Mouse (Mus musculus) splenic B cell, adult 2 months (primary cell): Measurements from ENCODE around the gene Edc4.
A peak's percentile ranks its signal among the peaks of the same experiment; 100 is the strongest.
"Not testable (repeated sequence)": the region's sequence is repeated elsewhere in the genome, so short reads cannot be mapped to it uniquely, and the experiment has no call there.

Experiments
- DNase-seq: peaks from one replicate; pipeline ENCODE4 v3.0.0-alpha.2; 2011; ENCODE audit warnings: low read depth, low spot score
- H3K27me3 ChIP-seq: 2 replicates; pipeline ENCODE4 v1.6.1; 2012; ENCODE audit warnings: mild to moderate bottlenecking, low read length, moderate library complexity, mixed read lengths; ENCODE audit not compliant: control insufficient read depth, poor library complexity, insufficient read depth, severe bottlenecking
- H3K36me3 ChIP-seq: 2 replicates; pipeline ENCODE4 v1.6.1; 2012; ENCODE audit warnings: mild to moderate bottlenecking, low read length, moderate library complexity, mixed read lengths; ENCODE audit not compliant: control insufficient read depth, poor library complexity, insufficient read depth, severe bottlenecking

Gene Edc4

GRCm38 (mm10) chr8:105880754-105881520, at the start of gene Edc4:
Gene Edc4, plus strand, starts transcription at chr8:105880881.
- peaks cover 7% of the 10 kb centered on the region for H3K36me3 ChIP-seq

DNA sequence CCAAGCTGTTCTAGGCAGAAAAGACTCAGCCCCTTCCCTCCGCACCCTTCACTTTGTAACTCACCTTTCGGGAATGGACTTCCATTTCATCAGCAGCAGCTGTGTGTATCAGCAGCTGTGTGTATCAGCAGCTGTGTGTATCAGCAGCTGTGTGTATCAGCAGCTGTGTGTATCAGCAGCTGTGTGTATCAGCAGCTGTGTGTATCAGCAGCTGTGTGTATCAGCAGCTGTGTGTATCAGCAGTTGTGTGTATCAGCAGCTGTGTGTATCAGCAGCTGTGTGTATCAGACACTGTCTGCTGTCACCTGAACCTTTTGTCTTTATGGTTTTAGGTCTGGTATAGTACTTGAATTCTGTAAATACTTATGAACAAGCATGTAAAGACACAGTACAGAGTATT, 46.9 kb upstream of the Edc4 start:
- DNase-seq, H3K27me3 ChIP-seq, H3K36me3 ChIP-seq: not testable (repeated sequence)

More at GRCm38 (mm10) chr8:105880754-105881520, at the start of gene Edc4:
- DNase-seq = peak; percentile 89
- H3K27me3 ChIP-seq = no peaks in the 10 kb centered on the region

GRCm38 (mm10) chr8:105835318-105835717, 45.4 kb upstream of the Edc4 start:
- H3K36me3 ChIP-seq = no peaks in the 10 kb centered on the region
- H3K27me3 ChIP-seq = no peaks in the 10 kb centered on the region
- peak; percentile 90 for DNase-seq

- no peaks in the 10 kb centered on the region for H3K27me3 ChIP-seq
- peak; percentile 75 for DNase-seq
- H3K36me3 ChIP-seq = no peaks in the 10 kb centered on the region
These were observed 43.7 kb upstream of the Edc4 start for GRCm38 (mm10) chr8:105836991-105837390.

GRCm38 (mm10) chr8:105839209-105839608, 41.5 kb upstream of the Edc4 start:
- no peaks in the 10 kb centered on the region for H3K27me3 ChIP-seq
- no peaks in the 10 kb centered on the region; the same call in 1 of the 2 replicates for H3K36me3 ChIP-seq
- no peak for DNase-seq

GRCm38 (mm10) chr8:105846678-105847077, 34.0 kb upstream of the Edc4 start:
- H3K27me3 ChIP-seq = no peaks in the 10 kb centered on the region
- H3K36me3 ChIP-seq = peaks cover 8% of the 10 kb centered on the region; the same call in 1 of the 2 replicates
- no peak for DNase-seq

- H3K36me3 ChIP-seq = peaks cover 5% of the 10 kb centered on the region; the same call in 1 of the 2 replicates
- no peaks in the 10 kb centered on the region for H3K27me3 ChIP-seq
- DNase-seq = no peak
These were observed 30.7 kb upstream of the Edc4 start for GRCm38 (mm10) chr8:105850014-105850413.

- DNase-seq = no peak
- H3K36me3 ChIP-seq = peaks cover 5% of the 10 kb centered on the region; the same call in 1 of the 2 replicates
- H3K27me3 ChIP-seq = no peaks in the 10 kb centered on the region
These were observed 30.1 kb upstream of the Edc4 start for GRCm38 (mm10) chr8:105850611-105851010.

- Histone ChIP-seq H3K27me3 (no peaks in the 10 kb centered on the region), H3K36me3 (0 out of 2 replicates have a peak, but pooled peaks cover 2% of the 10 kb centered on the region)
- peak; percentile 90 for DNase-seq
These were observed 29.0 kb upstream of the Edc4 start for GRCm38 (mm10) chr8:105851651-105852143.

DNA sequence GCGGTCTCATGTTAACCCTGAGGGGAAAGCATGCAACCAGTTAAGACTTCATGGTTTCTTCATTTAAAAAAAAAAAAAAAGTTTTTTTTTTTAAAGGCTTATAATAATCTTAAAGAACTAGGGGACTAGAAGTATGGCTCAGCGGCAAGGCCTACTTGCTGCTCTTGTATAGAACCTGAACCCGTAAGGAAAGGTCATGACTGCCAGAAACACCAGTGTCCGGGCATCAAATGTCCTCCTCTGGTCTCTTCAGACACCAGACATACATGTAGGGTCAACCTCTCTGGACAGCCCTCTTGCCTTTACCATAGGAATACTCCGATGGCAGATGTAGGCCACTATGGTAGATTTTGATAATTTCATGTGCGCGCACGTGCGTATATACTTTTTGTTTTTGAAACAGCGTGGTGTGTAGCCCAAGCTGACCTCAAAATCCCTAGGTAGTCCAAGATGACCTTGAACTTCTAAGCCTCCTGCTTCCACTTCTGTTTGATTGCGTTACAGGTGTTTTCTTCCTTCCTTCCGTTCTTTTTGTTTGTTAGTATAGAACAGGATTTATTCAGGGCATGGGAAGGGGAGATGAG, 28.4 kb upstream of the Edc4 start:
- DNase-seq = no peak
- 0 out of 2 replicates have a peak, but pooled peaks cover 2% of the 10 kb centered on the region for H3K36me3 ChIP-seq
- no peaks in the 10 kb centered on the region for H3K27me3 ChIP-seq

- no peaks in the 10 kb centered on the region for H3K27me3 ChIP-seq
- DNase-seq = no peak
These were observed 27.5 kb upstream of the Edc4 start, which contains the start of gene Cenpt for GRCm38 (mm10) chr8:105853178-105853577. Gene Cenpt, minus strand, starts transcription at chr8:105853278.

GRCm38 (mm10) chr8:105854303-105854702, 26.4 kb upstream of the Edc4 start:
- DNase-seq = no peak
- Histone ChIP-seq H3K36me3 (no peaks in the 10 kb centered on the region), H3K27me3 (no peaks in the 10 kb centered on the region)

More at GRCm38 (mm10) chr8:105853178-105853577, 27.5 kb upstream of the Edc4 start, which contains the start of gene Cenpt:
- 0 out of 2 replicates have a peak, but pooled peaks cover 2% of the 10 kb centered on the region for H3K36me3 ChIP-seq

GRCm38 (mm10) chr8:105854715-105855216, 25.9 kb upstream of the Edc4 start, which contains the start of gene Thap11:
Gene Thap11, plus strand, starts transcription at chr8:105855132.
- H3K27me3 ChIP-seq = no peaks in the 10 kb centered on the region
- H3K36me3 ChIP-seq = no peaks in the 10 kb centered on the region
- peak; percentile 92 for DNase-seq

DNA sequence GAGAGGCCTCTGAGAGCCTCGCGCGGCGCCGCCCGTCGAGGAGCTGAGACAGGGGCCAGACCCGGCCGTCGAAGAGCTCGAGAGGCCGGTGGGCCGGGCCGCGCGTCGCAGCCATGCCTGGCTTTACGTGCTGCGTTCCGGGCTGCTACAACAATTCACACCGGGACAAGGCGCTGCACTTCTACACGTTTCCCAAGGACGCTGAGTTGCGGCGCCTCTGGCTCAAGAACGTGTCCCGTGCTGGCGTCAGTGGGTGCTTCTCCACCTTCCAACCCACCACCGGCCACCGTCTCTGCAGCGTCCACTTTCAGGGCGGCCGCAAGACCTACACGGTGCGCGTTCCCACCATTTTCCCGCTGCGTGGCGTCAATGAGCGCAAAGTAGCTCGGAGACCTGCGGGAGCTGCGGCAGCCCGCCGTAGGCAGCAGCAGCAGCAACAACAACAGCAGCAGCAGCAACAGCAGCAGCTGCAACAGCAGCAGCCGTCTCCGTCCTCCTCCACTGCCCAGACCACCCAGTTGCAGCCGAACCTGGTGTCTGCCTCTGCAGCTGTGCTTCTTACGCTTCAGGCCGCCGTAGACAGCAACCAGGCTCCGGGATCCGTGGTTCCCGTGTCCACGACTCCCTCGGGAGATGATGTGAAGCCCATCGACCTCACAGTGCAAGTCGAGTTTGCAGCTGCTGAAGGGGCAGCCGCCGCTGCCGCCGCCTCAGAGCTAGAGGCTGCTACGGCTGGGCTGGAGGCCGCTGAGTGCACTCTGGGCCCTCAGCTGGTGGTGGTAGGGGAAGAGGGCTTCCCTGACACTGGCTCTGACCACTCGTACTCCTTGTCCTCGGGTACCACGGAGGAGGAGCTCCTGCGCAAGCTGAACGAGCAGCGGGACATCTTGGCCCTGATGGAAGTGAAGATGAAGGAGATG, 25.2 kb upstream of the Edc4 start:
- H3K36me3 ChIP-seq = no peaks in the 10 kb centered on the region
- peak; percentile 33 for DNase-seq
- no peaks in the 10 kb centered on the region for H3K27me3 ChIP-seq
